Mouse (Mus musculus) olfactory bulb, adult 2 months (tissue): ENCODE measurements around the gene Hist1h4j.
"Not testable (repeated sequence)": the region's sequence is repeated elsewhere in the genome, so short reads cannot be mapped to it uniquely, and the experiment has no call there.

Source experiments
- CTCF ChIP-seq: fragments of 200-500 bp; IDR thresholded peaks from 2 replicates; pipeline ENCODE4 v1.5.1; 2012; ENCODE audit warnings: low read depth, mild to moderate bottlenecking, low read length, moderate library complexity; ENCODE audit not compliant: insufficient read depth
- POLR2A ChIP-seq: fragments of 200-500 bp; IDR thresholded peaks from 2 replicates; pipeline ENCODE4 v1.6.1; 2012; ENCODE audit warnings: mild to moderate bottlenecking, low read depth, low read length, moderate library complexity; ENCODE audit not compliant: insufficient read depth

GRCm38 (mm10) chr13:21750159-21751017, 15.5 kb downstream of the Hist1h4j start, which contains the start of gene Hist1h4k:
- TF ChIP-seq CTCF, result not testable (repeated sequence)
- peak; percentile 81 for TF ChIP-seq POLR2A
